Mouse (Mus musculus): ENCODE data around the gene Ush2a. TPM values are rescaled to one million over a fixed set of nuclear protein-coding genes. Genes with fewer than 3 reads are reported as not detected.

The Ush2a gene
- polyA plus RNA-seq, 1 experiment: not detected

DNA sequence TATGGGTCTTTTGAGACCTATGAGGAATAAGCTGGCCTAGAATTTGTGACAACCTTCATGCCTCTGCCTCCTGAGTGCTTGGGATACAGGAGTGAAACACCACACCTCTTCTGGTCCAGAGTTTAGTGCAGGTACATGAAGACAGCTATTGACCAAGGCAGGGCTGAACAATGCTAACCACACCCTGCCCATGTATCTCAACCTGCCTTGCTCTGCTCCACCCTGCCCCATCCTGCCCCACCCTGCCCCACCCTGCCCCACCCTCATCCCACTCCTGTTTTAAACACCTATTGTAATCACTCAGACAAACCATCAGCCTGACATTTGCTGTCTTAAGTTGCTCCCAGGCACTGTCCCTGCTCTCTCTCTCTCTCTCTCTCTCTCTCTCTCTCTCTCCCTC, 344.6 kb downstream of the Ush2a start:
- no peaks in the 10 kb centered on the region for H3K4me1 ChIP-seq (ENCODE audit: control insufficient read depth, insufficient read depth, low read length)
- TF ChIP-seq POLR2A (IDR thresholded peaks at IDR 0.05; ENCODE audit: borderline replicate concordance, extremely low read depth, low read depth, low read length) (no peak), CTCF (IDR thresholded peaks at IDR 0.05; ENCODE audit: insufficient read depth, low read length) (no peak)
- H3K4me3 ChIP-seq (replicated peaks; ENCODE audit: extremely low read depth, low read depth, low read length): no peak overlapping the region
- no peak for DNase-seq

DNA sequence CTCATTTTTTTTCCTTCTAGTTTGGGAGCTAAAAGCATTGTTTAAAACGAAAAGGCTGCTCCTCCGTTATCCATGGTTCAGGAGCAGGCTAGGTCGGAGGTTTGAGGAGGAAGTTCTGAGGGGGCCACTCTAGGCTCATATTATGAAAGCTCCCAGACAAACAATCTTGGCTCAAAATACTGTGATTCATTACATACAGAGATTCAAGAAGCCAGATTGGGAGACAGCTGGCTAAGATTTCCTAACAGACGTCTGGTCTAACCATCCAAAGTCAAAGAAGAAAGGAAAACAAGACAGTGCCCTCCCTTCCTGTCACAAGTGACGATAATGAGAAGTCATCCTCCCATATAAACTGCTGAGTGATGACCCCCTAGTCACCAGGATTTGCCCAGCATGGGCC, 354.7 kb downstream of the Ush2a start:
- WGBS: 41% methylated on average over 5 of the region's 5 CpGs
- no peak overlapping the region for H3K4me3 ChIP-seq (replicated peaks; ENCODE audit: extremely low read depth, low read depth, low read length)
- no peak for TF ChIP-seq POLR2A (IDR thresholded peaks at IDR 0.05; ENCODE audit: borderline replicate concordance, extremely low read depth, low read depth, low read length)
- TF ChIP-seq CTCF (IDR thresholded peaks at IDR 0.05; ENCODE audit: insufficient read depth, low read length): no peak
- H3K4me1 ChIP-seq (ENCODE audit: control insufficient read depth, insufficient read depth, low read length): no peaks in the 10 kb centered on the region
- no peak for DNase-seq

DNA sequence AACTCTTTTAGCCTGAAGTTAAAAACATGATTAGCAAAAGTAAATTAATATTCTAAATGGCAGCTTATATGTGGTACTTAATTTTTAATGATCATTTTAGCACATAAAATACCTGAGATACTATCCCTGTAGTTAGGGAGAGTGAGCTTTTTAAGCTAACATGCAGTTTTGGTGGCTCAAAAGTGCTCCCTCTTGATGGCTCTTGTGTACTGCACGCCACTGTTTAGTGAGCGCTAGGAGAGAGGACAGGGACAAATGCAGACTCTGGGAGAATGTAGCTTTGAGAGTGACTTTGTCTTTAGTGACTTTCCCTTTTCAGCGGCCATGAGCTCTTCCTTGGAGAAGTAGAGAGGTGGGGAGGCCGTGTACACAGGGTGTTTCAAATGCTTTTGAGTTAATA, 371.9 kb downstream of the Ush2a start:
- Histone ChIP-seq H3K4me3 (replicated peaks; ENCODE audit: extremely low read depth, low read depth, low read length) (no peak overlapping the region), H3K4me1 (ENCODE audit: control insufficient read depth, insufficient read depth, low read length) (no peaks in the 10 kb centered on the region)
- DNase-seq: no peak
- 46% methylated on average over 4 of the region's 4 CpGs for WGBS
- TF ChIP-seq POLR2A (IDR thresholded peaks at IDR 0.05; ENCODE audit: borderline replicate concordance, extremely low read depth, low read depth, low read length) (no peak), CTCF (IDR thresholded peaks at IDR 0.05; ENCODE audit: insufficient read depth, low read length) (no peak)

- no peak for TF ChIP-seq CTCF (IDR thresholded peaks at IDR 0.05; ENCODE audit: insufficient read depth, low read length)
- no peak for TF ChIP-seq POLR2A (IDR thresholded peaks at IDR 0.05; ENCODE audit: borderline replicate concordance, extremely low read depth, low read depth, low read length)
- H3K4me3 ChIP-seq (replicated peaks; ENCODE audit: extremely low read depth, low read depth, low read length): no peak overlapping the region
- DNase-seq: no peak
Measured at GRCm38 (mm10) chr1:188639666-188640065, 377.8 kb downstream of the Ush2a start.

DNA sequence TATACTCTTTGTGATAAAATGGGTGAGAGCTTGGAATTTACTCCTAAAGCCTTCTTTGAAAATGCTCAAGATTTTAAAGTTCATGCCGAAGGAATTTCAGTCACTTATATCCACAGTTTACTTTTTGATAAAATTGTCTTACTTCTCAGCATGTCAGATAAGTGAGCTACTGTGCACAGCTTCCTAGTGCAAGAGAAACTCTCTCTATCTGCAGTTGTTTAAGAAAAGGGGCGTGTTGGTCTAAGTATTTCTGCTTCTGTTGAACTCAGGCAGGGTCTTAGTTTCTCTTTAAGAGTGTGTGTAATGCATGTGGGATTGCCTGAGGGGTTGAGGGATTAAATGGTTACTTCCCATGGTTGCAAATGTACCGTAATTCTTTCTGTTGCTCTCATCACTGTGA, 381.3 kb downstream of the Ush2a start:
- DNase-seq: no peak
- WGBS: 58% methylated on average over 3 of the region's 3 CpGs
- TF ChIP-seq CTCF (IDR thresholded peaks at IDR 0.05; ENCODE audit: insufficient read depth, low read length) (no peak), POLR2A (IDR thresholded peaks at IDR 0.05; ENCODE audit: borderline replicate concordance, extremely low read depth, low read depth, low read length) (no peak)
- Histone ChIP-seq H3K4me1 (ENCODE audit: control insufficient read depth, insufficient read depth, low read length) (no peaks in the 10 kb centered on the region), H3K4me3 (replicated peaks; ENCODE audit: extremely low read depth, low read depth, low read length) (no peak overlapping the region)

More at GRCm38 (mm10) chr1:188639666-188640065, 377.8 kb downstream of the Ush2a start:
- no peaks in the 10 kb centered on the region for H3K4me1 ChIP-seq (ENCODE audit: control insufficient read depth, insufficient read depth, low read length)

- Histone ChIP-seq H3K4me1 (ENCODE audit: control insufficient read depth, insufficient read depth, low read length) (no peaks in the 10 kb centered on the region), H3K4me3 (replicated peaks; ENCODE audit: extremely low read depth, low read depth, low read length) (no peak overlapping the region)
- no peak for DNase-seq
- TF ChIP-seq CTCF (IDR thresholded peaks at IDR 0.05; ENCODE audit: insufficient read depth, low read length): no peak
- 60% methylated on average over 3 of the region's 3 CpGs for WGBS
Measured at GRCm38 (mm10) chr1:188653001-188653400, 391.2 kb downstream of the Ush2a start.

DNA sequence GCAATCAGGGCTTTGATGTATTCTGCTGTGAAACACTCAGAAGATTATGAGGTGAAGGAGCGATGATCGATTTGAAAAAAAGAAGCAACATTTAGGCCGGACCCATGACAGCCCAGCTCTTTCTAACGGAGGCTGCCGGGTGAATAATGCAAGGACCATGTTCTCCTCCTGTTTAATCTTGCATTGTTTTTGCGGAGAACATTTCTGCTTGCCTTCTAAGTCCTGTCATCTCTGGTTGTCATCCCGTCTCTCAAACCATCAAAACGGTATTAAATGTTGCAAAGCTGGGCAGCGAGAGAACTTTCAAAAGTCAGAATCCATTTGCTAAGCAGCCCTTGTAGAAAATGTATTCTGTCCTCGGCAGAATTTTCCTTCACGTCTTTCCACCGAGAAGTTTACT, 394.3 kb downstream of the Ush2a start:
- no peak for DNase-seq
- Histone ChIP-seq H3K4me1 (ENCODE audit: control insufficient read depth, insufficient read depth, low read length) (peaks cover 3% of the 10 kb centered on the region; the same call in 1 of the 2 replicates), H3K4me3 (replicated peaks; ENCODE audit: extremely low read depth, low read depth, low read length) (no peak overlapping the region)
- TF ChIP-seq CTCF (IDR thresholded peaks at IDR 0.05; ENCODE audit: insufficient read depth, low read length) (no peak), POLR2A (IDR thresholded peaks at IDR 0.05; ENCODE audit: borderline replicate concordance, extremely low read depth, low read depth, low read length) (no peak)
- 85% methylated on average over 12 of the region's 12 CpGs for WGBS

GRCm38 (mm10) chr1:188659159-188659558, 397.3 kb downstream of the Ush2a start:
- TF ChIP-seq CTCF (IDR thresholded peaks at IDR 0.05; ENCODE audit: insufficient read depth, low read length) (no peak), POLR2A (IDR thresholded peaks at IDR 0.05; ENCODE audit: borderline replicate concordance, extremely low read depth, low read depth, low read length) (no peak)
- Histone ChIP-seq H3K4me1 (ENCODE audit: control insufficient read depth, insufficient read depth, low read length) (peaks cover 3% of the 10 kb centered on the region; the same call in 1 of the 2 replicates), H3K4me3 (replicated peaks; ENCODE audit: extremely low read depth, low read depth, low read length) (no peak overlapping the region)
- no peak for DNase-seq
- 41% methylated on average over 3 of the region's 3 CpGs for WGBS

DNA sequence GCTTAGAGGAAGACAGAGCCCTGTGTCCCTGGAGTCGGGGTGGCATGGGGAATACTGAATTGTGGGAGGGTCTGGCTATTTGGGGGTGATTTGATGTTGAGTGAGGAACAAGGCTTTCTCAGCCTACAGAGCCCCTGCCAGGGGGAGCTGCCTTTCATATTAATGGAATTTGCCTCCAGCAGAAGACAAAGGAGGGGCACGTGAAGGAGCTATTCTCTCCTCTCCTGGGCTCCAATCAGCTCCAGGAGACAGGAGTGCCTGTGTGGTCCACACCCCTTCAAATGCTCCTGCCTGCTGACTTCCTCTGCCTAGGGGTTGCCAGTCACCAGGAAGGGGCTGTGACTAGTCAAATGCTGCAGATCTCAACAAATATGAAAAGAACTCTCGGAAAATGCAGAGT, 398.5 kb downstream of the Ush2a start:
- Histone ChIP-seq H3K4me3 (replicated peaks; ENCODE audit: extremely low read depth, low read depth, low read length) (no peak overlapping the region), H3K4me1 (ENCODE audit: control insufficient read depth, insufficient read depth, low read length) (peaks cover 3% of the 10 kb centered on the region; the same call in 1 of the 2 replicates)
- DNase-seq: no peak
- 19% methylated on average over 3 of the region's 3 CpGs for WGBS
- TF ChIP-seq POLR2A (IDR thresholded peaks at IDR 0.05; ENCODE audit: borderline replicate concordance, extremely low read depth, low read depth, low read length) (no peak), CTCF (IDR thresholded peaks at IDR 0.05; ENCODE audit: insufficient read depth, low read length) (no peak)

GRCm38 (mm10) chr1:188660882-188661281, 399.1 kb downstream of the Ush2a start:
- peaks cover 3% of the 10 kb centered on the region; the same call in 1 of the 2 replicates for H3K4me1 ChIP-seq (ENCODE audit: control insufficient read depth, insufficient read depth, low read length)
- 16% methylated on average over 8 of the region's 8 CpGs for WGBS

More at GRCm38 (mm10) chr1:188660882-188661281, 399.1 kb downstream of the Ush2a start:
- TF ChIP-seq CTCF (IDR thresholded peaks at IDR 0.05; ENCODE audit: insufficient read depth, low read length): no peak
- TF ChIP-seq POLR2A (IDR thresholded peaks at IDR 0.05; ENCODE audit: borderline replicate concordance, extremely low read depth, low read depth, low read length): no peak
- no peak for DNase-seq
- no peak overlapping the region for H3K4me3 ChIP-seq (replicated peaks; ENCODE audit: extremely low read depth, low read depth, low read length)

Data from lung, adult 2 months (tissue).